Mouse (Mus musculus) leukemia stem cell, adult 10-12 weeks (primary cell): ENCODE measurements around the gene Inka1. TPM values are rescaled to one million over a fixed set of nuclear protein-coding genes. Genes with fewer than 3 reads are reported as not detected.

Source experiments
- polyA plus RNA-seq: library from polyadenylated mRNA; stranded (reverse); fragments of >175 nt; gene quantifications from 2 replicates; pipeline ENCODE4 v1.2.3, GENCODE M21; 2012; ENCODE audit warnings: low replicate concordance

The Inka1 gene
- polyA plus RNA-seq: 50.5 and 70.3 TPM in 2 replicates

GRCm38 (mm10) chr9:107985131-107986119 is at the start of gene Inka1:
Gene Inka1 (minus strand): TSS chr9:107985879.

GRCm38 (mm10) chr9:108001922-108002770 is 16.5 kb upstream of the Inka1 start, which contains the start of gene Ip6k1:
Gene Ip6k1 (plus strand): TSS chr9:108002501.

GRCm38 (mm10) chr9:107996049-107996448 is 10.4 kb upstream of the Inka1 start, which contains the start of gene Gm20662:
Gene Gm20662 (plus strand): TSS chr9:107996349.

GRCm38 (mm10) chr9:107992197-107992596 is 6.5 kb upstream of the Inka1 start, which contains the start of gene Cdhr4:
Gene Cdhr4 (plus strand): TSS chr9:107992497.

DNA sequence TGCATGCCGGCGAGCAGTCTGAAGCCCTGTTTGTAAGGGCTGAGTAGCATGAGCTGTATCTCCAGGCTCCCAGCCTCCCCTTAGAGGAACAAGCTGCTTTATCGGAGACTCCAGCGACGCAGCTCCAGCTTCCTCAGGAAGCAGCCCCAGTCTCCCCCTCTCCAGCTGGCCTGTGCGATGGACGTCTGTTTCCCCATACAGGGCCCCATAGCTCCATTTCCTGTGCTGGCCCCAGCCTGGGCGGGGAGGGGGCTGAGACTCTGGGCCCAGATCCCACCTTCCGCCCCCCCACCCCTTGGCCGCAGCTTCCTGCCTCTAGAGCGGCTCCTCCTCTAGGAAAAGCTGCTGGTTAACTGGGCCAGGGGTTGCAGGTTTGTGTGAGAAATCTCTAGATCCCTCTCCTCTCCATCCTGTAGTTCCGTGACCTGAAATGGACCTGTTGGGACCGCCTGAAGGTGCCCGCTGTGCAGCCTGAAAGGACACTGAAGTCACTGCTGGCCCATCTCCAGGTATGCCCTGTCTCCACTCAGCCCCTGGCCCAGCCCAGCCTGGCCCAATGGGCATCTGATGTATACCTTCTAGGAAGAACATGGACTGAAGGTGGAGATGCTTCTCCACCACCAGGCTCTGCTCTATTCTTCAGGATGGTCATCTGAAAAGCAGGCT is 2.9 kb downstream of the Inka1 start, which contains the start of gene Gm20661:
Gene Gm20661, plus strand, starts transcription at position 378 of the 666 bp plus-strand sequence.

DNA sequence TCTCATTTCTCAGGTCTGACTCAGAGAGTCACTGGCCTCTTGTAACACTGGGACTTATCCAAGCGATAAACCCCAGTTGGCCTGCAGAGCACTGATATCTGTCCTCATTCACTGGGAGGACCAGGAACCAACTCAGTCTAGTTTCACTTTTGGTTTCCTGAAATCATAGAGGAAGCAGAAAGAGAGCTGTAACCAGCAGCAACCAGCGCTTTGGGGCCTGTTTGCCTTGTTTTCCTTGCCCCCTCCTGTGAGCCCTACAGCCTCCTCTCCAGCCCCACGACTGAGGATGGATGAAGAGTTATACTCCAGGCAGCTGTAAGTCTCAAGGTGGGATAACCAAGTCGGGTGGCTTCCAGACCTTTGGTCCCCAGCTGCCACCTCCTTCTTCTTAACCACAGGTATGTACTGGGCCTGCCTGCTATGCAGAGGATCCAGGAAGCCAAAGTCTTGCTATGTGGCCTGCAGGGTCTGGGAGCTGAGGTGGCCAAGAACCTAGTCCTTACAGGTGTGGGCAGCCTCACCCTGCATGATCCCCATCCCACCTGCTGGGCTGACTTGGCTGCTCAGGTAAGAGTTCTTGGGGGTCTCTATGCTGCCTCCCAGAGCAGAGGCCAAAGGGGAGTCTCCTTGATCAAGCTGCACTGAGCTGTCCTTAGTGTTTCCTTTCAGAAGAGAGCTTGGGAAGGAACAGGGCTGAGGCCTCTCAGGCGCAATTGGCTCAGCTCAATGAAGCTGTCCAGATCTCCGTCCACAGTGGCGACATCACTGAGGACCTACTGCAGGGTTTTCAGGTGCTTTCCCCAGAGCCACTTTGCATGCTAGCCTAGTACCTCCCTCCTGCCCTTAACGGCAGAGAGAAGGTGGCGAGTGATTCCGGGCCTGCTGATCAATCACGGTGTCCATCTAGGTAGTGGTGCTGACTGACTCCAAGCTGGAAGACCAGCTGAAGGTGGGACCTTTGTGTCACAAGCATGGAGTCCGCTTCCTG is 10.0 kb downstream of the Inka1 start, which contains the start of gene Uba7:
Gene Uba7, plus strand, starts transcription at position 107 of the 988 bp plus-strand sequence.

GRCm38 (mm10) chr9:107949922-107950235 is 35.8 kb downstream of the Inka1 start, which contains the start of gene Traip:
Gene Traip (plus strand): TSS chr9:107950136.

DNA sequence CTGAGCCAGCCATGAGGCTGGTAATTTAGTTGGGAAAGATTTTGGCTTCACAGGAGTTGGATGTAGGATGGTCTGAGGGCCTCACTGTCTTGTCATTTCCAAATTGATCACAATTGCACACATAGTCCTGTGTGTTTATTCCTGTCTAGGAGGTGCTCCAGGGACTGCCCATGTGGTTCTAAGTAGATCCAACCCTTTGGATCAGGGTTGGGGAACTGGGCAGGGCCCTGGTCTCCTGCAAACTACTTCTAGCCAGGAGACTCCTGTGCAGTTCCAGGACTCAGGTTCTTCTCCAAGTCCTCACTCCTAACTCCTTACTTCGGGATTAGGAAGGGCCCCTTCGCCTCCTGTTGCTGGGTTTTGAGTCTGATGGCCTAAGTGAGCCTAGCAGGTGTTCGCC is 50.3 kb downstream of the Inka1 start, which contains the start of gene Camkv:
Gene Camkv, plus strand, starts transcription at position 301 of the 400 bp plus-strand sequence.

Other genes starting within 250 kb of the Inka1 start
- gene Rbm5, start 214.9 kb downstream of the Inka1 start, polyA plus RNA-seq: 23.3 and 38.8 TPM in 2 replicates
- 10.8 and 14.4 TPM in 2 replicates for gene Rbm6, start 112.6 kb downstream of the Inka1 start, polyA plus RNA-seq
- 14.0 and 30.7 TPM in 2 replicates for gene Mon1a, start 97.7 kb downstream of the Inka1 start, polyA plus RNA-seq
- gene Mst1r, start 79.0 kb downstream of the Inka1 start, polyA plus RNA-seq: 11.4 and 21.0 TPM in 2 replicates
- gene Actl11, start 57.4 kb downstream of the Inka1 start, polyA plus RNA-seq: not detected in 2 replicates
- not detected in 2 replicates for gene Camkv, start 50.2 kb downstream of the Inka1 start, polyA plus RNA-seq
- gene Traip, start 35.7 kb downstream of the Inka1 start, polyA plus RNA-seq: 2.7 and 6.5 TPM in 2 replicates
- gene Uba7, start 10.4 kb downstream of the Inka1 start, polyA plus RNA-seq: 76.8 and 118 TPM in 2 replicates
- gene Gm20661, start 2.8 kb downstream of the Inka1 start, polyA plus RNA-seq: 0.18 and 0.74 TPM in 2 replicates
- gene Cdhr4, start 6.6 kb upstream of the Inka1 start, polyA plus RNA-seq: 2.4 and 4.9 TPM in 2 replicates
- gene Gm20662, start 10.5 kb upstream of the Inka1 start, polyA plus RNA-seq: 0.19 and 0.35 TPM in 2 replicates
- 72.3 and 72.6 TPM in 2 replicates for gene Ip6k1, start 16.6 kb upstream of the Inka1 start, polyA plus RNA-seq
- 2.6 and 31.6 TPM in 2 replicates for gene Gmppb, start 63.4 kb upstream of the Inka1 start, polyA plus RNA-seq
- gene Amigo3, start 67.3 kb upstream of the Inka1 start, polyA plus RNA-seq: 0.14 and 1.2 TPM in 2 replicates
- gene Mst1, start 94.6 kb upstream of the Inka1 start, polyA plus RNA-seq: 8.1 and 8.2 TPM in 2 replicates
- gene Rnf123, start 97.5 kb upstream of the Inka1 start, polyA plus RNA-seq: 173 and 722 TPM in 2 replicates
- gene Apeh, start 108.7 kb upstream of the Inka1 start, polyA plus RNA-seq: 69.6 and 170 TPM in 2 replicates
- gene Bsn, start 204.5 kb upstream of the Inka1 start, polyA plus RNA-seq: 1.0 and 3.3 TPM in 2 replicates